Mouse (Mus musculus): ENCODE data around the gene Psma1.

DNA sequence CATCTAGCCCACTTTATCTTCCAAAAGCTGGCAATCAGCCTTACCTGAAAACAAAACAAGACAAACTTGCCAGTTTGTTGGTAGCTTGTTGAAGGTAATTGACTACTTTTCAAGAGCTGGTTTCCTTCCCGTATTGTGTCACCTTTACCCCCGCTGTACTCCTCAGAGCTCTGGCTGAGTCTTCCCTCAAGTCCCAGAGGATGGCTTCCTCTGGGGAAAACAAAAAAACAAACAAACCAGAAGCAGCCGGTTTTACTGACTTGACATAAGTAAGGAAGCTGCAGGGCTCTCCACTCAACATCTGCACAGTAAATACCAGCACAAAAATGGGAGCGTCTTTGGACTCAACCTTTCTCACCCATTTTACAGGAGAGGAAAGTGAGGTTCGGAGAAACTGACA lies 18.0 kb upstream of the Psma1 start:
- TF ChIP-seq GATA1 (IDR thresholded peaks at IDR 0.05; ENCODE audit: borderline replicate concordance, low read length) (no peak), FLI1 (IDR thresholded peaks at IDR 0.05; ENCODE audit: low read length) (no peak)

All from megakaryocyte, embryonic 14.5 days (primary cell).